Mouse (Mus musculus) common myeloid progenitor, adult 5-6 weeks (primary cell): ENCODE results near the gene Gm16253. TPM values are rescaled to one million over a fixed set of nuclear protein-coding genes. Genes with fewer than 3 reads are reported as not detected.

Experiments
- ATAC-seq: replicated peaks from 2 replicates; pipeline ENCODE4 v1.8.0; 2016; ENCODE audit warnings: low read depth, mild to moderate bottlenecking, moderate TSS enrichment, inconsistent platforms; ENCODE audit not compliant: poor library complexity, severe bottlenecking
- total RNA-seq: library from RNA; stranded (forward); fragments of 200-1000, 187-1606 nt; gene quantifications from 2 replicates; pipeline ENCODE4 v1.2.3, GENCODE M21; 2017

Gm16253 gene
- total RNA-seq, 1 experiment from 2014 or later, result not detected

GRCm38 (mm10) chr3:96571336-96571735 is 5.4 kb upstream of the Gm16253 start:
- no peak for ATAC-seq

- ATAC-seq, result peak; percentile 35
Measured at GRCm38 (mm10) chr3:96571896-96572698, 4.7 kb upstream of the Gm16253 start.

- no peak for ATAC-seq
Measured at GRCm38 (mm10) chr3:96573611-96574511, 2.9 kb upstream of the Gm16253 start.

- ATAC-seq, result no peak
Measured at GRCm38 (mm10) chr3:96575272-96575984, 1.4 kb upstream of the Gm16253 start.

GRCm38 (mm10) chr3:96576005-96576658 is 652 bp upstream of the Gm16253 start:
- no peak for ATAC-seq

- ATAC-seq, result no peak
Measured at GRCm38 (mm10) chr3:96577566-96577965, 782 bp downstream of the Gm16253 start.

- no peak for ATAC-seq
Measured at GRCm38 (mm10) chr3:96578561-96579238, 1.9 kb downstream of the Gm16253 start.

GRCm38 (mm10) chr3:96579239-96579750 is 2.5 kb downstream of the Gm16253 start:
- no peak for ATAC-seq

- peak; percentile 80 for ATAC-seq
Measured at GRCm38 (mm10) chr3:96579885-96580454, 3.2 kb downstream of the Gm16253 start.

- no peak for ATAC-seq
Measured at GRCm38 (mm10) chr3:96581141-96581540, 4.4 kb downstream of the Gm16253 start.

GRCm38 (mm10) chr3:96581771-96582515 is 5.2 kb downstream of the Gm16253 start:
- no peak for ATAC-seq

- ATAC-seq, result no peak
Measured at GRCm38 (mm10) chr3:96583386-96583785, 6.6 kb downstream of the Gm16253 start.

- ATAC-seq, result no peak
Measured at GRCm38 (mm10) chr3:96590657-96591056, 13.9 kb downstream of the Gm16253 start.

- ATAC-seq, result no peak
Measured at GRCm38 (mm10) chr3:96593374-96593773, 16.6 kb downstream of the Gm16253 start.

GRCm38 (mm10) chr3:96593790-96594560 is 17.2 kb downstream of the Gm16253 start, which contains the start of gene Polr3gl:
TSS of gene Polr3gl (minus strand) at chr3:96594181.
- peak; percentile 93 for ATAC-seq

- ATAC-seq, result no peak
Measured at GRCm38 (mm10) chr3:96594851-96595250, 18.1 kb downstream of the Gm16253 start.

- ATAC-seq, result no peak
Measured at GRCm38 (mm10) chr3:96595661-96596060, 18.9 kb downstream of the Gm16253 start.
